Mouse (Mus musculus) splenic B cell, adult 2 months (primary cell): ENCODE measurements around the gene Lekr1.
"Not testable (repeated sequence)": the region's sequence is repeated elsewhere in the genome, so short reads cannot be mapped to it uniquely, and the experiment has no call there.

Experiments used
- DNase-seq: peaks from one replicate; pipeline ENCODE4 v3.0.0-alpha.2; 2011; ENCODE audit warnings: low read depth, low spot score
- H3K27me3 ChIP-seq: 2 replicates; pipeline ENCODE4 v1.6.1; 2012; ENCODE audit warnings: mild to moderate bottlenecking, low read length, moderate library complexity, mixed read lengths; ENCODE audit not compliant: control insufficient read depth, poor library complexity, insufficient read depth, severe bottlenecking
- H3K36me3 ChIP-seq: 2 replicates; pipeline ENCODE4 v1.6.1; 2012; ENCODE audit warnings: mild to moderate bottlenecking, low read length, moderate library complexity, mixed read lengths; ENCODE audit not compliant: control insufficient read depth, poor library complexity, insufficient read depth, severe bottlenecking

Gene Lekr1

DNA sequence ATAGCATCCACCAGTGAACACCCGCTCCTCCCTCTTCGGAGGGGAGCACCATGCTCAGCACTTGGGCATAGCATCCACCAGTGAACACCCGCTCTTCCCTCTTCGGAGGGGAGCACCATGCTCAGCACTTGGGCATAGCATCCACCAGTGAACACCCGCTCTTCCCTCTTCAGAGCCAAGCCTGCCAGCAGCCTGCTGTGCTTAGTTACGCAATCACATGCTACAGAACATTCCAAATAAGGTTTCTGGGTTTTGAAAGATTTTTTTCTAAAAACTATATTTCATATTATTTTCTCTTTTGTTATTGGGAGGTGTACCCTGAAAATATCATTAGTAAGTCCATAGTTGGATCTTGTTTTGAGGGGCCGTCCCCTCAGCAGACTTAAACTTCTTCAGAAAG lies 103.6 kb downstream of the Lekr1 start:
- not testable (repeated sequence) for H3K27me3 ChIP-seq, DNase-seq, H3K36me3 ChIP-seq

DNA sequence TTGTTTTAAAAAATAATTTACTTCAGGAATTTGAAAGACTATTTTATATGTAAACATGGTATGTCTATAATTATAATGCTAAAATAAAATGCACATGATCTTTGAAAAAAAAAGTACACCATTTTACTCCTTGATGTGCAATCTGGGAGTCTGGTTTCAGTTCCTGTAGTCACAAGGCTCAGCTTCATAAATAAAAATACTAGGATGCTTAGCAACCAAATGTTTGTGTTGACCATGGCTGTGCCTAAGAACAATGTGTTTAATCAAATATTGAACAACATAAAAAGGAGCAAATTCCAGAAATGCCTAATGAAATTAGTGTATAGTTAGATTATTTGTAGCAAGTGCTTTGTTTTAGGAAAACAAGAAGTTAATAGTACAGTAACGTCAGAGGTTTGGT lies 107.9 kb downstream of the Lekr1 start:
- DNase-seq: no peak
- Histone ChIP-seq H3K27me3 (no peaks in the 10 kb centered on the region), H3K36me3 (no peaks in the 10 kb centered on the region)

DNA sequence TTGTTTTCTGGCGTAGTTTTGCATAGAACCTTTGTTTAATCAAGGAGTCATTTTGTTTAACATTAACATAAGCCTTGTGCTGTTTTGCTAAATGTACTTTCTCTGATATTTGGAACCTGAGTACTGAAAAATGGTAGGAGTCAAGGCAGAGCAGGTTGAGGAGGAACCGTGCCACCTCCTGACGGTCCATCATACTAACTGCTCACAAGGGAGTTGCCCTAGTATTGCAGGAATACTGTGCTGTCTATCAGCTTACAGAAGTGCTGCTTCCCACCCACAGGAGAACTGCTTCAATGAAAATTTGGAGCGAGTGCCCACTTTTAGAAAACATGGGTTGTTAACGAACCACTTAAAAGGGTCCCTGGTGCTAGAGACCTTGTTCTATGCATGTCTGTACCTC lies 109.1 kb downstream of the Lekr1 start:
- no peak for DNase-seq
- H3K36me3 ChIP-seq: no peaks in the 10 kb centered on the region
- no peaks in the 10 kb centered on the region for H3K27me3 ChIP-seq

DNA sequence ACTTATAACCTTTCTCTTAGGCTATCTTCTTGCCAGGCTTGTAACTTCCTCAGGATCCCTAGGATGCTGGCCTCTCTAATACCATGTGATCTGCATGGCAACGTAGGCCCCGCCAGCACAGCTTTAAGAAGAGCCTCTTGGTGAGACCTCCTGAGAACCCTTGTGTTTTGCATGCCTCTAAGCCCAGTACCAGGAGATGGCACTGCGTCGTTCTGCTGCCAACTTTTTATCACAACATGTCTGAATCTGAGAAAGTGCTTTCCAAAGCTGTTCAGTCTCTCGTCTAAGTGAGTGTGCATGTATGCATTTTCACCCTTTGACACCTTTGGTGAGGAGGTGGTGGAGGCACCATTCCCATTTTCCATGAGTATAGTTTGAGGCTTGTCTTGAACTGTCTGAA lies 116.2 kb downstream of the Lekr1 start:
- DNase-seq: no peak
- no peaks in the 10 kb centered on the region for H3K36me3 ChIP-seq
- no peaks in the 10 kb centered on the region for H3K27me3 ChIP-seq

DNA sequence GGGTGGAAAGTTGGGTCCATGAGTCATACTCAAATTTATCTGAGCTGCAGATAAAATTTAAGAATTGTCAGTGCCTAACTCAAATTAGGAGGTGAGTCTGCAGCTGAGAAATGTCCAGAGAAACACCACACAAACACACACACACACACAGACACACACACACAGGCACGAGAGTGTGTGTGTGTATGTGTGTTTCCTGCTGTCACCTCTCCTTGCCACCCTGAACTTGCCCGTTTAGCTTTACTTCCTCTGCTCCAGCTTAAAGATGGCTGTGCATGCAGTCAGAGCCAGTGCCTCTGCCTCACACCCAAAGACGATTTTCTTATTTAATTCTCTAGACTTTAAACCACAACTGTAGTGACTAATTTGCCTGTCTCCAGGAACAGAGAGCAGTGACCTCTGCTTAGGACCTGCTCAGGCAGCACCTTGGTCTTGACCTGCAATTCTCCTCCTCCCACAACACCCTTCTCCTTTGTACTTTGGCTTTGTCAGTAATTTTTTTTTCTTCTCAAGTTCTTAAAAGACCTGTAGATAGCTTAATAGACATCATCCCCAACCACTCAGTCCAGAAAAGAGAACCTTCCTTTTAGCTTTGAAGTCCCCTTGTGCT lies 124.2 kb downstream of the Lekr1 start:
- Histone ChIP-seq H3K27me3 (no peaks in the 10 kb centered on the region), H3K36me3 (no peaks in the 10 kb centered on the region)
- DNase-seq: no peak

DNA sequence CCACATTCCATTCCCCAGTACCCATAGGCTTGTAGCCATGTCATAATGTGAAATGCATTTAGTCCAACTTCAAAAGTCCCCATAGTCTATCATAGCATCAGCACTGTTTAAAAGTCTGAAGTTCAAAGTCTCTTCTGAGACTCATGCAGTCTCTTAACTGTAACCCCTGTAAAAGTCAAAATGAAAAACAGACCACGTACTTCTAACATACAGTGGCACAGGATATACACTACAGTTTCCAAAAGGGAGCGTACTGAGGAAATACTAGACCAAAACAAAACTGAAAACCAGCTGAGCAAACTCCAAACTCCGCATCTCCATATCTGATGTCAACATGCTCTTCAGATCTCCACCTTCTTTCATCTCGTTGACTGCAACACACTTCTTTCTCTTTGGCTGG lies 127.5 kb downstream of the Lekr1 start:
- Histone ChIP-seq H3K36me3 (no peaks in the 10 kb centered on the region), H3K27me3 (no peaks in the 10 kb centered on the region)
- DNase-seq: no peak

DNA sequence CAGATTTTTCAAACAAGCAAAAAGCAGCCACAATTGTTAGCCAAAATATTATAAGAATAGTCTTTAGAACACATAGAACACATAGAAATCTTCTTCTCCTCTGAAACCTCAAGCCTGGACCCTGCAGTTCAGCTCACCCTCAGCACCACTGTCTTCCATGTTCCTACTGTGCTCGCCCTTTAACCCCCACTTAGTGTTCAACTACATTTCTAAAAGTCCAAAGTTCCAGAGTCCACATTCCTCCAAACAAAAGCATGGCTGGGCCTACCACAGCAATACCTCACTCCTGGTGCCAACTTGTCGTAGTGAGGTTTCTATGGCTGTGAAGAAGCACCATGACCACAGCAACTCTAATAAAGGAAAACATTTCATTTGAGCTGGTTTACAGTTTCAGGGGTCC lies 128.7 kb downstream of the Lekr1 start:
- no peaks in the 10 kb centered on the region for H3K27me3 ChIP-seq
- no peak for DNase-seq
- no peaks in the 10 kb centered on the region for H3K36me3 ChIP-seq

DNA sequence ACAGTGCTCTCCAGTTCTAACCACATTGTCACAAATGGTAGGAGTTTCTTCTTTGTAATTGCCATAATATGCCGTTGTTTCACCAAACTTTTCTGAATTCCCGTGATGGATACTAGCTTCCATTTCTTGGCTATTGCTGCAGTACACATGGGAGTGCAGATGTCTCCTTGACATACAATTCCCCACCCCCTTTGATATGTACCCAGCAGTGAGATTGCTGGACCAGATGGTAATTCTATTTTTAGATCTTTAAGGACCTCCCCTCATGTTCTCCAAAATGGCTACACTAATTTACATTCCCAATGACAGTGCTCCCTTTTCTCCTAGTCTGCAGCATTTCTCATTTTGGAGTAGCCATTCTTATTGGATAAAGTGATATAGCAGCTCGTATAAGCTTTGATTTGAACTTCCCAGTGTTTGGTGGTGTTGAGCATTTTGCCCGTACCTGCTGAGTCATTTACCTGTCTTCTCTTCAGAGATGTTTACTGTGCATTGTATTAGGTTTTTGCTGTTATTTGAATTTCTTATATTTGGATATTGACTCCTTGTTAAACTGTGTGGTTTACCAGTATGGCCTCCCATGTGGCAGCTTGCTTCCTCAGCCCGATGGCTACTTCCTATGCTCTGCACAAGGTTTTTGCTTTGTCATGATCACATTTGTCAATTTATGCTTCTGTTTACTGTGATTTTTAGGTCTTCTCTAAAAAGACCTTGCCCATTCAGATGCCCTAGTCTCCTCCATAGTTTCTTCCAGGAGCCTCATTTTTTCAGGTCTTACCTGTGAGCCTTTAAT lies 131.5 kb downstream of the Lekr1 start:
- no peaks in the 10 kb centered on the region for H3K36me3 ChIP-seq
- DNase-seq: no peak
- H3K27me3 ChIP-seq: no peaks in the 10 kb centered on the region

DNA sequence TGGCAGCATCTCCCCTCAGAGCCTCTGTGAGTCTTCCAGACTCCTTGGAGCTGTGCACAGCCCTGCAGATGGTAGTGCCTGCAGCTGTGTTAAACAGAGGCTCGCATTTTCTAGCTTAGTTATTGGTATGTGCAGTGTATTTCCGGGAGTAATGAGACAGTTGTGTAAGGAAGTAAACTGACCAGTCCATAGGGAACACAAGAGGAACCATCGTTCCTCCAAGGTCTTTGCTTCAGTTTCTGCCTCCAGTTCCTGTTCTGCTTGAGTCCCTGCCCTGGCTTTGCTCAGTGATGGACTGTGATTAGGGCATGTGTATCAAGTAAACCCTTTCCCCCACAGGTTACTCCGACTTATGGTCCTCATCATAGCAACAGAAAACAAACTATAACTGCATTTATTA lies 134.9 kb downstream of the Lekr1 start:
- no peak for DNase-seq
- no peaks in the 10 kb centered on the region for H3K36me3 ChIP-seq
- H3K27me3 ChIP-seq: no peaks in the 10 kb centered on the region

DNA sequence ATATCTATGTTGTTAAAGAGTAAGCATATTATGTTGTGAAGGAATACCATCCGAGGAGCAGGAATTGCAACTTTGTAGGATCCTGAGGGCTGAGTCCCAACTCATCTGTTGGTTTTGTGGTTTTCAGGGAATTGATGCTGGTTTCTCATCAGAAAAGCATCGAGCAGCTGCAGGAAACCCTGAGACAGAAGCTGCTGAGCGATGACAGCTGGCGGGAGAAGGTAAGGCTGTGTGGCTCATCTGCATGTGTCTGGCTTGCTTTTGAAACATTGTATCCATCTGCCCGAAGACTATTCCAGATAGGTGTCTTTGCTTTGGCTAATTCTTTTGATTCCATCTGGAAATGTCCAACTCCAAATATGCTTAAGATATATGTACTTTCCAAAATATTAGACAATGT lies 136.2 kb downstream of the Lekr1 start:
- H3K27me3 ChIP-seq: no peaks in the 10 kb centered on the region
- H3K36me3 ChIP-seq: no peaks in the 10 kb centered on the region
- DNase-seq: no peak

DNA sequence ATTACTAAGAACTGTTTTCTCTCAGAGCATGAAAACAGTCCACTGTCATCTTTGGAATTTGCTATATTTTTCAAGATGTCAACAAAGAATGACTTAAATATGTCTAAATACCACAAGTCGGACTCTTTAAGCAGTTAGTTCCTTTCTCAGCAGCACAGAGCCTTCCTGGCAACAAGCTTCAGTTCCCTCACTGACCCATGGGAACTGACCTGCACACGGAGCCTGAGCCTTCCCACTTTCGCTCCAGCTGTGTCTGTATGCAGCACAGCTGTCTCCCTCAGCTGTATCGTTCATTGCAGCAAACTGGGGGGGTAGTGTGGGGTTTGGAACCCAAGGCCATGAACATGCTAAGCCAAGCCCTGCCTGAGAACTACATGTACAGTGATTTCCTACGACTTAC lies 136.8 kb downstream of the Lekr1 start:
- no peak for DNase-seq
- H3K36me3 ChIP-seq: no peaks in the 10 kb centered on the region
- no peaks in the 10 kb centered on the region for H3K27me3 ChIP-seq

DNA sequence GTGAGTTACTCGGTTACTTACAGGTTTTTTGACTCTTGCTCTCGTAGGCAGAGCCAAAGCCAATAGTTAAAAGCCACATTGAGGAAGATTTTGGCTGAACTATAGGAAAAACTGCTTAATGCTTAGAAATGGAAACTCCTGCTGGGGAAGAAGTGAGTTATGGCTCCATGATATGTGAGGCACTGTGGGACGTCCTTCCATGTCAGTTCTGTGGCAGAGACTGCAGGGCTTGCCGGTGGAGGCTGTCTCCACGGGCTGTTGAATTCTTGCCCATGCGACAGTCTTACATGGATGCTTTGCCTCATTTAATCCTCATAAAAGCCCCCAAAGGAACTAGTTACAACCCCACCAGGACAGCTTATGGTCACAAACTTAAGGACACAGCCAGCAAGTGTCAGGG lies 148.9 kb downstream of the Lekr1 start:
- no peaks in the 10 kb centered on the region for H3K27me3 ChIP-seq
- H3K36me3 ChIP-seq: no peaks in the 10 kb centered on the region
- DNase-seq: no peak

DNA sequence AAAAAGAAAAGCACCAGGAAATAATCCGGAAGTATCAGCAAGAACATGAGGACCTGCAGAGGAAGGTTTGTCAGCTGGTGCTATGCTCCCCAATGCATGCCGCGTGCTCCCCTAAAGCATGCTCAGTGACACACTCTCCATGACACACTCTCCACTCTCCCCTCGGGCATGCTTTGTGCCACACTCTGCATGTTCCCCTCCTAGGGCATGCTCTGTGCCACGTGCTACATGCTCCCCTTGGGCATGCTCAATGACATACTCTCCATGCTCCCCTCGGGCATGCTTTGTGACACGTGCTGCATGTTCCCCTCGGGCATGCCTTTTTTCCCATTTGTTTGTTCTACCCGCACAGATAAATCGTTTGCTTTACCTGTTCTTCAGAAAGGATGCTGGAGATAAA lies 150.0 kb downstream of the Lekr1 start:
- H3K36me3 ChIP-seq: no peaks in the 10 kb centered on the region
- H3K27me3 ChIP-seq: no peaks in the 10 kb centered on the region
- no peak for DNase-seq

DNA sequence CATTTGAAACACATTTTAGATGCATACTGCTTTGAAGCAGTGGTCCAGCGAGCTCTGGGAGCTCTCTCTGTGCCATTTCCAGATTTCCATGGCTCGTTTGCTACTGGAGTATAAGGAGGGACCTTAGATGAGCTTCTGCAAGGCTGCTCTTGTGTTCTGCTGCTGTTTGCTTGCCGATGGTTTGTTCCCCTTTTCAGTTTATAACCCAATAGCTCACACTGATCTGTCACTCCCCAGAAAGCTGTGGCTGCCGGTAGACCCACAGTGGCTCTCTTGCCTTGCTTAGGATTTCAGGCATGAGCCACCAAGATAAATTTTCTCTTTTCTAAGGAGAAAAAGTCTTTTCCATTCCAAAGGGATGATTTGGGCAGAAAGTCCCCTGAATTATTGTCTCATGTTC lies 152.6 kb downstream of the Lekr1 start:
- H3K36me3 ChIP-seq: no peaks in the 10 kb centered on the region
- no peaks in the 10 kb centered on the region for H3K27me3 ChIP-seq
- DNase-seq: no peak

DNA sequence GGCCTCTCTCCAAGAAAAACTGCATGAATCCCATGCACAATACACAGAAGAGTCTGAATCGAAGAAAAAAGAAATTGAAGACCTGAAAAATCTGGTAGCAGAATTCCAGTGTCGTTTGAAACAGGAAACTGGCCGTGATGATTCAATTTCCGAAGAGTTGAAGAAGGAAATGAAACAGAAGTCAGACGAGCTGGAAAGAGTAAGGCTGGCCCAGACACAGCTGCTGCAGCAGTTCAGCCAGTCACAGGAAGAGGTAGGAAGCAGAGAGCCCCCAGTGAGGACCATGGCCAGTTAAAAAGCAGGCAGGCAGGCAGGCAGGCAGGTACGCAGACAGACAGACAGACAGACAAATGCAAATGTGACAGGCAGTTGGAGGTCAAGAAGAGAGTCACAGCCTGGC lies 153.8 kb downstream of the Lekr1 start:
- H3K36me3 ChIP-seq: no peaks in the 10 kb centered on the region
- no peaks in the 10 kb centered on the region for H3K27me3 ChIP-seq
- no peak for DNase-seq

DNA sequence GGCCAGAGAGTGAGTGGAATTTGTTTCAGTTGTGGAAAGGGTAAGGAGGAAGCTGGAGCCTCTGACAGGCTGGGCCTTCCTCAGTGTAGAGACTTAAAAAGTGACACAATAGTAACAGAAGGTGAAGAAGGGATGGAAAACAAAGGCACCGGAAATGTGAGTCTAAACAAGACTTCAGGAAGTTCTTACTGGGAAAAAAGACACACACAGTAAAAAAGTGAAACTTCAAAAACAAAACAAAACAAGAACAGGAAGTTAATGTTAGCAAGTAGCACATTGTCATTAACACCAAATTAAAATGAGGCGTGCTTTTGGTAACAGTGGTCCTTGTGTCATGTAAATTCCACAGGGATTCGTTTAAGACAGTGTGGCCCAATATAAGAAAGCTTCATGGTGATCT lies 158.9 kb downstream of the Lekr1 start:
- no peaks in the 10 kb centered on the region for H3K27me3 ChIP-seq
- no peak for DNase-seq

More for the DNA sequence above, 158.9 kb downstream of the Lekr1 start:
- H3K36me3 ChIP-seq: no peaks in the 10 kb centered on the region
